Mouse (Mus musculus): Measurements from ENCODE around the gene Flt1.

- TF ChIP-seq CTCF (IDR thresholded peaks at IDR 0.05; ENCODE audit: low read depth) (peak; percentile 22; the same call in 1 of the 2 replicates), EP300 (optimal IDR thresholded peaks at IDR 0.05) (no peak)
Observed at GRCm38 (mm10) chr5:147616450-147616849, 109.4 kb downstream of the Flt1 start.

Measured in stomach, postnatal 0 days (tissue).